Mouse (Mus musculus) liver, embryonic 14.5 days (tissue): ENCODE data around the gene Usp2. TPM values are rescaled to one million over a fixed set of nuclear protein-coding genes. Genes with fewer than 3 reads are reported as not detected.

Source experiments
- ATAC-seq: fragments of 200-750 bp; cut with Nextera tagmentation; 2 replicates; pipeline ENCODE4 v1.8.0; 2017; ENCODE audit warnings: moderate number of reproducible peaks, mild to moderate bottlenecking, moderate library complexity; ENCODE audit not compliant: insufficient read depth
- DNase-seq, 3 experiments: peaks; one replicate each; pipeline ENCODE4 v3.0.0-alpha.2; 2012 to 2013; ENCODE audit warnings: low read depth in 3 of 3, low spot score in 3 of 3
- H3K27ac ChIP-seq: fragments of 300-500 bp; sonication (generic); 2 replicates; pipeline ENCODE4 v1.5.1; 2014; ENCODE audit warnings: moderate library complexity, mild to moderate bottlenecking, control low read depth, inconsistent platforms
- H3K27me3 ChIP-seq: fragments of 300-500 bp; sonication (generic); 2 replicates; pipeline ENCODE4 v1.6.1; 2014; ENCODE audit warnings: mild to moderate bottlenecking, low read length, moderate library complexity; ENCODE audit not compliant: control insufficient read depth, insufficient read depth
- H3K36me3 ChIP-seq: fragments of 300-500 bp; sonication (generic); replicated peaks from 2 replicates; pipeline ENCODE4 v1.6.1; 2014; ENCODE audit warnings: low read depth; ENCODE audit not compliant: control insufficient read depth, insufficient read depth
- H3K4me1 ChIP-seq, 2 experiments: fragments of 200-500 bp in 1 of 2; fragments of 300-500 bp in 1 of 2; sonication (generic) in 1 of 2; replicated peaks; 2 replicates each; pipeline ENCODE4 v1.6.1; 2012 to 2014; ENCODE audit warnings: antibody characterized with exemption in 1 of 2, inconsistent platforms in 1 of 2, low read length in 1 of 2; ENCODE audit not compliant: control insufficient read depth in 2 of 2, insufficient read depth in 2 of 2
- H3K4me2 ChIP-seq: fragments of 300-500 bp; sonication (generic); 2 replicates; pipeline ENCODE4 v1.6.1; 2014; ENCODE audit warnings: low read depth, mild to moderate bottlenecking, control low read depth, moderate library complexity
- H3K4me3 ChIP-seq, 2 experiments: fragments of 200-500 bp in 1 of 2; fragments of 300-500 bp in 1 of 2; sonication (generic) in 1 of 2; 2 replicates each; pipeline ENCODE4 v1.5.1; 2012 to 2014; ENCODE audit warnings: low read depth in 2 of 2, low read length in 2 of 2, mild to moderate bottlenecking in 2 of 2, control low read depth in 1 of 2, inconsistent platforms in 1 of 2, moderate library complexity in 1 of 2; ENCODE audit not compliant: insufficient read depth in 1 of 2
- H3K9ac ChIP-seq: fragments of 300-500 bp; sonication (generic); replicated peaks from 2 replicates; pipeline ENCODE4 v1.6.1; 2014; ENCODE audit warnings: mild to moderate bottlenecking, control low read depth, moderate library complexity
- H3K9me3 ChIP-seq: fragments of 300-500 bp; sonication (generic); 2 replicates; pipeline ENCODE4 v1.6.1; 2016; ENCODE audit warnings: low read length, mixed read lengths; ENCODE audit not compliant: control insufficient read depth
- CTCF ChIP-seq: IDR thresholded peaks from 2 replicates; pipeline ENCODE4 v1.5.1; 2016; ENCODE audit warnings: antibody characterized with exemption, low read depth, control low read depth
- EP300 ChIP-seq: IDR thresholded peaks from 2 replicates; pipeline ENCODE4 v1.6.1; 2016; ENCODE audit warnings: antibody characterized with exemption, low read depth
- WGBS: fragments of 180-500 bp; shearing (Covaris S2); extraction: QIAGEN DNeasy Blood & Tissue Kit; methylation state at CpG from one replicate; pipeline ENCODE4 v1.1.7; 2014; ENCODE audit not compliant: insufficient replicate concordance; 5-methylcytosine and 5-hydroxymethylcytosine counted together
- polyA plus RNA-seq, 2 experiments: library from polyadenylated mRNA; depleted of rRNA in 1 of 2; stranded (reverse) in 1 of 2; unstranded in 1 of 2; fragments of >200 nt; fragmentation: Nextera tagmentation in 1 of 2; extraction: Ambion mirVana in 1 of 2; gene quantifications; 2 replicates each; pipeline versions ENCODE4 v1.2.1 to v1.2.3; 2012 to 2014

The Usp2 gene
- polyA plus RNA-seq, 2 experiments = 0.27 to 1.6 TPM

DNA sequence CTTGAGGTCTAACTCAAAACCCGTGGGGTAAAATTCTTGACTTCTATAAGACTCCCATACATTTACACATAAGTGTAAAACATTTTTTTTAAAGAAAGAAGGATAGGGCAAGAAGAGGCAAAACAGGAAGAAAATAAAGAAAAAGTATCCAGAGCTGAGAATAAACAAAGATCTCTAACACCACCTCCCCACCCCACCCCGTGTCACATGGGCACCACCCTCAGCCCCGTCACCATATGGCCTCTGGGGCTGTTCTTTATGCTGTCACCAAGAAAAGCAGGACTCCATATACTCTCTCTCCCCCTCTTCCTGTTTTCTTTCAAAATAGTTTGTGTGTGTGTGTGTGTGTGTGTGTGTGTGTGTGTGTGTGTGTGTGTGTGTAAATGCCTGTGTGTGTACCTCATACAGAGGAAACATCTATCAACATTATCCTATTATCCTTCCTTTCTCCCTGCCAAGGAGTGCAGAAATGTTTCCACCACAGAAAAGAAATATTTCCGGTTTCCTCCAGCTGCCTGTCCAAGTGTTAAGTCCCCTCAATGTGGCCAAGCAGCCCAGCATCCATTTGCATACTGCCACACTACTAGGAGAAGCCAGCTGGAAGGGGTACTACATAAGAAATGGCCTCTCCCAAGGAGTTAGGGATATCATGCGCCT, 37.1 kb upstream of the Usp2 start:
- Histone ChIP-seq H3K36me3 (no peaks in the 10 kb centered on the region), H3K27ac (no peak overlapping the region), H3K9ac (no peak overlapping the region), H3K27me3 (no peaks in the 10 kb centered on the region), H3K9me3 (no peaks in the 10 kb centered on the region), H3K4me2 (no peak overlapping the region), H3K4me3 (no peak overlapping the region), H3K4me1 (no peaks in the 10 kb centered on the region)
- no peak for ATAC-seq
- DNase-seq = no peak
- TF ChIP-seq EP300 (no peak), CTCF (no peak)
- 30% methylated on average over 5 of the region's 5 CpGs for WGBS

DNA sequence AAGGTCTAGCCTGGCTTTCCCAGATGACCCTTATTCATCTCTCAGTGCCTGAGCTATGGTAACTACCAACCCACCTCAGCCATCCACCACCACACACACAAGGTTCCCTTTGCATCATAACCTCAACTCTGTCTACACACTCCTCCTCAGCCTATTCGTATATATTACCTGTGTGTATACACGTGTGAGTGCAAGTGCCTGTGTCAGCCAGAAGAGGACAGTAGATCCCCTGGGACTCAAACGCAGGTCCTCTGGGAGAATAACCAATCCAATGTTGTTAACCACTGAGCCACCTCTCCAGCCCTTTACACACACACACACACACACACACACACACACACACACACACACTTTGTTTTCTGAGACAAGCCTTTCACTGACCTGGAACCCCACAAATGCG, 36.2 kb upstream of the Usp2 start:
- Histone ChIP-seq H3K27me3 (no peaks in the 10 kb centered on the region), H3K9ac (no peak overlapping the region), H3K9me3 (no peaks in the 10 kb centered on the region), H3K4me2 (no peak overlapping the region), H3K4me3 (no peak overlapping the region), H3K27ac (no peak overlapping the region), H3K4me1 (no peaks in the 10 kb centered on the region), H3K36me3 (no peaks in the 10 kb centered on the region)
- no peak for ATAC-seq
- DNase-seq = no peak
- WGBS = 69% methylated on average over 4 of the region's 4 CpGs
- no peak for TF ChIP-seq EP300
- TF ChIP-seq CTCF = no peak

DNA sequence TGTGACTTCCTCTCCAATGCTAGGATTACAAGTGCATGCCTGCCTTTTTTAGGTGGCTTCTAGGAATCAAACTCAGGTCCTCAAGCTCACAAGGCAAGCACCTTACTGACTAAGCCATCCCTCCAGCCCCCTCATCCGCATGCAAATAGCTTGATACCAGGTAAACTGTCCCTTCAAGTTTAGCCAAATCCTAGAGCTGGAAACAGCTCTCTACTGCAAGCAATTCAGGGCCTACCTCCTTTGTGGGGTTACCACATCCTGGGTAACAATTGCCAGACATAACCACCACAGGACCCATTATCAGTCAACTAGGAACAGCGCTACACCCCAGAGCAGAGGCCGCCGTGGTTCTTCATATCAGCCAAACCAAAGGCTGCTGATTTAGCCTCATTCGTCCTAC, 35.7 kb upstream of the Usp2 start:
- no peaks in the 10 kb centered on the region for H3K9me3 ChIP-seq
- no peak overlapping the region for H3K4me3 ChIP-seq
- no peaks in the 10 kb centered on the region for H3K4me1 ChIP-seq
- H3K27ac ChIP-seq = no peak overlapping the region
- 24% methylated on average over 5 of the region's 5 CpGs for WGBS
- TF ChIP-seq EP300 (no peak), CTCF (no peak)
- H3K36me3 ChIP-seq = no peaks in the 10 kb centered on the region
- ATAC-seq (no peak), DNase-seq (no peak)
- no peak overlapping the region for H3K9ac ChIP-seq
- no peaks in the 10 kb centered on the region for H3K27me3 ChIP-seq
- no peak overlapping the region for H3K4me2 ChIP-seq

DNA sequence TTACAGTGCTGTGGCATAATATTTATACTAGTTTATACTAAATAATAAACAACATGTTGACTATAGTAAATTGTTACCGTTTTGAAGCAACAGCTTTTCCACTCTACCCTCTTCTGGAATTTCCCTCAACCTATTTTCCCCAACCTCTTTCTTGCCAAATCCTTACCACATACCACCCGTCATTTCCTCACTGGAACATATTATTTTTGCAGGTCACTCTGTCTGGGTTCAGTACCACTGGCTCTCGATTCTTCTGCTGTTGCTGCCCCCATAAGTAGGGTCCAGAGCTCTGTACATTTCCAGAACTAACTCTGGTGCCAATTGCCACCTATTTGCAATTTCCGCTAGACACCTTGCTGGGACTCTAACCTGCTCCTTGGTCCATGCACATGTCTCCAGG, 34.9 kb upstream of the Usp2 start:
- Histone ChIP-seq H3K9me3 (no peaks in the 10 kb centered on the region), H3K9ac (no peak overlapping the region), H3K27me3 (no peaks in the 10 kb centered on the region), H3K36me3 (no peaks in the 10 kb centered on the region), H3K4me2 (no peak overlapping the region), H3K27ac (no peak overlapping the region), H3K4me3 (no peak overlapping the region), H3K4me1 (no peaks in the 10 kb centered on the region)
- 47% methylated on average over 4 of the region's 4 CpGs for WGBS
- no peak for ATAC-seq
- TF ChIP-seq EP300 (no peak), CTCF (no peak)
- DNase-seq = no peak

DNA sequence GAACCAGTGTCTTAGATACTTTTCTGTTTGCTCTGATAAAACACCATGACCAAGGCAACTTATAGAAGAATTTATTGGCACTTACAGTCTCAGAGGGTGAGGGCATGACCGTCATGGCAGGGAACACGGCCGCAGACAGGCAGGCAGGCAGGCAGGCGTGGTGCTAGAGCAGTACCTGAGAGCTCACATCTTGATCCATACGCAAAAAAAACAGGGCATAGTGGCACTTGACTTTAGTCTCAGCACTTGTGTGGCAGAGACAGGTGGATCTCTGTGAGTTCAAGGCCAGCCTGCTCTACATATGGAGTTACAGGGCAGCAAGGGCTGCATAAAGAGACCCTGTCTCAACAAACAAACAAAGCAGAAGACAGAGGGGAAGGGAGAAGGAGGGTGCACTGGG, 33.5 kb upstream of the Usp2 start:
- Histone ChIP-seq H3K4me1 (no peaks in the 10 kb centered on the region), H3K9me3 (no peaks in the 10 kb centered on the region), H3K27ac (no peak overlapping the region), H3K27me3 (no peaks in the 10 kb centered on the region), H3K4me3 (no peak overlapping the region), H3K9ac (no peak overlapping the region), H3K4me2 (no peak overlapping the region), H3K36me3 (no peaks in the 10 kb centered on the region)
- ATAC-seq (no peak), DNase-seq (no peak)
- TF ChIP-seq CTCF = no peak
- TF ChIP-seq EP300 = no peak
- WGBS = 63% methylated on average over 5 of the region's 5 CpGs
